Mouse (Mus musculus) lung, postnatal 4 days (tissue): Measurements from ENCODE around the gene Cdk13.

Experiments used
- DNase-seq, 2 experiments: peaks; one replicate each; pipeline ENCODE4 v3.0.0; 2021

Gene Cdk13

DNA sequence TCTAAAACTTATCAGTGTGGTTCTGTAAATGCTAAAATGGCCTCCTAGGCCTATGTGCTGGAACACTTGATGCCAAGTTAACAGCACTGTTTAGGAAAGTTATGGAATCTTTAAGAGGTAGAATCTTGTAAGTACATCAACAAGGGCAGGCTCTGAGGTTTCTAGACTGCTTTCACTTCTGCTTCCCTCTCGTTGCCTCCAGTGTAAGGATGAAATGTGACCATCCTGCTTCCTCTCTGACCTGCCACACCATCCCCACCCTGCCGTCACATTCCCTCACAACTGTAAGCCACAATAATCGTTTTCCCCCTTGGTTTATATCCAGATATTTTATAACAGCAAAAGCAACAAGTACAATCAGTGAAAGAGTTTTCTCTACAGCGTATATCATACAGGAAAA is 49.9 kb downstream of the Cdk13 start:
- DNase-seq = no peak

- no peak for DNase-seq
Measured at GRCm38 (mm10) chr13:17728798-17729197, 76.1 kb downstream of the Cdk13 start.

GRCm38 (mm10) chr13:17727922-17728321 is 77.0 kb downstream of the Cdk13 start:
- DNase-seq = no peak

DNA sequence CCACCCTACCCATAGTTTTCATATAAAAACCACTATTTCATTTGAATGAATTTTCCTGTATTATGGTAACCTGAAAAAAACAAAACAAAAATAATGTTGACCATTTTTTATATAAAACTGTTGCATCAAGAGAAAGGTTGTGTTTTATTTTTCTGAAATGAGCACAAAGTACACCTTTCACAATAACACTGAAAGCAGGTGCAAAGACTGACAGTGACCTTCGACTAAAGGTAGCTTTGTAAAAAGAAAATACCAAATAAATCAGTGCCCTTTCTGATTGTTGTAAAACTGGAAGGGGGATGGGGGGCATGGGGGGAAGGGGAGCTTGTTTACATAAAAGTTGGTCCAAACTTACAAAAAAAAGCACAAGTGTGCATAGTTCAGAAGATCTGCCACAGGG is 87.5 kb downstream of the Cdk13 start:
- DNase-seq = no peak

DNA sequence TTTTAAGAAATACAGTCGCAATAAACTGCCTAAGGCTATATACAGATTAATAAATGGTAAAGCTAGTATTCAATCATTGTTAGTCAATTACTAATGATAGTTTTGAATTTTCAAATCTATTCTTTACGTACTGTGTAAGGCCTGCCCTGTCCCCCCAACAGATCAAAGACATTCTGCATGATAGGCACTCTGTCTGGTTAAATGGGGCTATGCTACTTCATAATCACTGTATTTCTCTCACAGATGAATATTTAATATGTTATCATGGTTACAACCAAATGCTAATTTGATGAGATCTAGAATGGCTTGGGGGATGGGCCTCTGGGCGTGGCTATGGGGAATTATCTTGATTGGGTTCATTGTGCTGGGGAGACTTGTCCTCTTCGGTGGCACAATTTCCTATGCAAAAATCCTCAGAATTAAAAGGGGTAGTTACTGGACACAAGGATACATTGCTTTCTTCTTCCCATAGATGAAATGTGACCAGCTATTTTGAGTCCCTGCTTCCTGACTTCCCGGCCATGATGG is 96.0 kb downstream of the Cdk13 start:
- DNase-seq = no peak

- DNase-seq = no peak
Measured at GRCm38 (mm10) chr13:17705188-17705826, 99.6 kb downstream of the Cdk13 start.

DNA sequence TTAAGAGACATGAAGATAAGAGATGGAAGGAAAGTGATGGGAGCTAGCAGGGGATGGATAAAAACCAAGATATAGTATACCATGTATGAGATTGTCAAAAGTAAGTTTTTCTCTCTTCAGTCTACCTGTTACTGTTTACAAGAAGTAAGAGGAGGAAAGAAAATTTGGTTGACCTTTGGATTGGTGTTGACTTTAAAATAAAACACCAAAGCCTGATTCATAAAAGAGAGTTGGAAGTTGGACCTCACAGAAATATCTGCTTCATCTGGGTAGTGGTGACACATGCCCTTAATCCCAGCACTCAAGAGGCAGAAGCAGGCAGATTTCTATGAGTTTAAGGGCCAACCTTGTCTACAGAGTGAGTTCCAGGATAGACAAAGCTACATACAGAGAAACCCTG is 102.6 kb downstream of the Cdk13 start:
- DNase-seq = no peak

GRCm38 (mm10) chr13:17701322-17701721 is 103.6 kb downstream of the Cdk13 start:
- DNase-seq = no peak

GRCm38 (mm10) chr13:17700090-17700715 is 104.7 kb downstream of the Cdk13 start:
- no peak for DNase-seq

DNA sequence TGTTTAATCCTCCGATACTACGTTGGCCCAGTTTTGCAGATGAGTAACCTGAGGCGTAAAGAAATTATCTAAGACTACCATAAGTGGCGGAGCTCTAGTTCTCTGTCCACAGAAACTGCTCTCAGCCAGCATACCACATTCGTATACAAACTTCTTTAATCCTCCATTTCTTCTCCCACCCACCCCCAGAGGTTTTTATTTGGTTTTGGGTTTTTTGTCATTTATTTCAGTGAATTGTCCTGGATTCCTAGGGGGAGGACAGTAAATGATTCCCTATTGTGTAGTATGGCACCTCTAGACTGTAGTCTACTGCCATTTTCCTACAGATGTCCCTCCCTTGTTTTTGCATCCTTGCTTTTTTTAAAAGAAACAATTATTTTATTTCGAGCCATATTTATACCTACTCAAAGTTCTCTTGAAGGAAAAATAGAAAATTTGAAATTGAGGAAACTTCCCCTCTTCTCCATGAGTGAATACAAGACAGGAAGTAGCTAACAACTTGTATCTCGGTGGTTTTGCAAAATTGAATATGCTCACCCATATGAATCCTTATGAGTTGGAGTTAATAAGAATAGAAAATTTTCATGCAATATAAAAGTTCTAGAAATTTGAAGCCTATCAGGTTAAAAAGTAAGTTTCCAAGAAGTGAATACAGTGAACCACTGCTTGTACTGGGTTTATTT is 108.9 kb downstream of the Cdk13 start:
- no peak for DNase-seq

DNA sequence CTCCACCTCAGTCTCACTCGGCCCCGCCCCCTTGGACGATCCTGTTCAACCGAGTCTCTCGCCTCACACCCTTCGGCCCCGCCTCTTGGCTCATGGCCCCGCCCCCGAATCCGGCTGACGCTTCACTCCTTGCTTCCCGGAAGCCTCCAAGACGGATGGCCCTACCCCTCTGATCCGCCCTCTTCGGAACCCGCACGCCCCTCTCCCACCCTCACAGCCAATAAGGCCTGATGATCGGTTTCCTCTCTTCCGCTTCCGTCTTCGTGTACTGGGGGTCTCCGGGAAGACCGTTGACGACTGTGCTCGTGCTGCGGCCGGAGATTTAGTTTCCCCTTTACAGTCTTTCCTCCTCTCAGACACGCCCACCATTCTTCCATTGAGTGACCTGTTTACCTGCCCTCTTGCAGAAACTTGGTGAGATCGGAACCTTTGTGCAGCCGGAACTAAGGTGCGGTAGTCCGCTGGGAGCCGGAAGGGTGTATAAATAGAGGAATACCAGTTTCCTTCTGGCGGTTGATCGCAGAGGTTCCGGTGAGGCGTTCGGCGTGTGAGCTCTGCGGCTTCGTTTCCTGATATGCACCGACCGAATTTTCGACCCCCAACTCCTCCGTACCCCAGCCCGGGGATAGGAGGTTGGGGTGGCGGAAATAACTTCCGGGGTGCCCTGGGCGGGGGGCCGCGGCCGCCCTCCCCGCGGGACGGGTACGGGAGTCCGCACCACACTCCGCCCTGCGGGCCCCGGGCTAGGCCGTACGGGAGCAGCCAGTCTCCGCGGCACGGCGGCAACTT is 109.8 kb downstream of the Cdk13 start, which contains the start of the genes Mplkip and Sugct:
Mplkip (plus strand) TSS at position 282 of the 789 bp plus-strand sequence.
Sugct (minus strand) TSS at position 643 of the 789 bp plus-strand sequence.
- DNase-seq = peak; percentile 100

DNA sequence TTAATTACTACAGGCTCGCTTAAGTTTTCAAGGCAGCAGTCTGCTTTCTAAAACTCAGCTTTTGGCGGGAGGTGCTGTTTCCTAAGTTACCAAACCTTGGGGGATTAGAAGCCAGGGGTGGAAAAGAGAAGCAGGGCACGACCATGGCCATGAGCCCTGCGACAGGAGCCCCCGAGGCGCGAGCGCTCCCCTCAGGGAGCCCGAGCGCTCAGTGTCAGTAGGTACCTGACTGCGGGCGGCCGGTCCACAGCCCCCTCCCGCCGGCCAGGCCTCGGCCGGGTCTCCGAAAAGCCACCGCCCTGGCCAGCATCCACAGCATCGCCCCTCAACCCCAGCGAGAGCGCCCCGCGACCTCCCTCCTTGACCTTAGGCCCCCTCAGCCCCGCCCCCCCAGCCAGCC is 110.5 kb downstream of the Cdk13 start:
- DNase-seq = no peak

DNA sequence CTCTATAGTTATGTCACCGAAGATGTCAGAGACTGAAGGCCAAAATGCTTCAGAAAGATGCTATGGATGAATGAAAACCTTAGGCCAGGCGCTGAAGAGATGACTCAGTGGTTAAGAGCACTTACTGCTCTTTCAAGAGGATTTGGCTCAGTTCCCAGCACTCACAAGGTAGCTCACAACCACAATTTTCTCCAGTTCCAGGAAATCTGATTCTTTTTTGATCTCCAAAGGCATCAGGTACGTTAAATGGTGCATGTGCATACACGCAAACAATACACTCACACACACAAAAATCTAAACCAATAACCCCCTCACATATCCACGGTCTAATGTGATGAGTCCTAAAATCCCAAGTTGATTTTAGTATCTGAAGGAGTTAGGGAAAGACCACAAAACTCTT is 111.1 kb downstream of the Cdk13 start:
- peak in 1 of 2 experiments; percentile 22 for DNase-seq

- no peak for DNase-seq
Measured at GRCm38 (mm10) chr13:17691436-17691835, 113.5 kb downstream of the Cdk13 start.

GRCm38 (mm10) chr13:17690686-17691085 is 114.2 kb downstream of the Cdk13 start:
- no peak for DNase-seq

DNA sequence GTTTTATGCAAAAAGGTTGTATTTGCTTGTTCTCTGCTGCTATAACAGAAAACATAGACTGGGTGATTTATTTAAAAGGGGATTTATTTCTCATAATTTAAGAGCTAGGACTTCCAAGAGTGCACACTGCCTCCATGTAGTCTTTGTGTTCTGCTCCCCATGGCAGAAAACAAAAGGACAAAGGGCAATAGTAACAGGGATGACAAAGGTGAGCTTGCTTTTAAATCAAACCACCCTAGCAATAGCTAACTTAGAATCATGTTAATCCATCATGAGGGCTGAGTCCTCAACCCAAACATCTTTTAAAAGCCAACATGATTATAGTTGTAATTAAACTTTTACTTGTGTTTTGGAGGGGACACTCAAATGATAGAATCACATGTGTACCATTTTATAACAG is 115.4 kb downstream of the Cdk13 start:
- no peak for DNase-seq

DNA sequence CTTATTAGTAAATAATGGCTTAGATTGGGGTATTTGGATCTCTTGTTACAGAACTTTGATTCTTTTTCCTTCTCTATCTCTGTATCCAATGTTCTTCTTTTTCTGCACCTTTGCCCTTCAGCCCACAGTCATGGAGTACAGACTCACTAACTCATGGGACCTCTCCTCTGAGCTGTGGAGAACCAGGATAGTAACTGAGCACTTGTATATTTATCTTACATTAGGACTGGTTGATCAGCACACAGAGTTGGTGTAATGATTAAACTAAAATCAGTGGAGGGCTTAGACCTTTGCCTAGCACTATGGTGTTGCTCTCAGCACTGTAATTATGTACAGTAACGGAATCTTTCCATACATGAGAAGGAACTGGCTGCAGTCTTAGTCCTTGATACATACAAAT is 133.8 kb downstream of the Cdk13 start:
- DNase-seq = no peak

- no peak for DNase-seq
Measured at GRCm38 (mm10) chr13:17667380-17667779, 137.5 kb downstream of the Cdk13 start.
